Mouse (Mus musculus): ENCODE data around the gene Rasal2.

- TF ChIP-seq CHD2 (IDR thresholded peaks at IDR 0.05; ENCODE audit: low read depth, low read length): no peak
- TF ChIP-seq HCFC1 (IDR thresholded peaks at IDR 0.05; ENCODE audit: borderline replicate concordance, insufficient read depth, low read length): no peak
Measured at GRCm38 (mm10) chr1:157253600-157254490, 158.6 kb downstream of the Rasal2 start.
